Mouse (Mus musculus) liver, embryonic 14.5 days (tissue): ENCODE data around the gene Ptpra.

Experiments used
- CTCF ChIP-seq: IDR thresholded peaks from 2 replicates; pipeline ENCODE4 v1.5.1; 2016; ENCODE audit warnings: antibody characterized with exemption, low read depth, control low read depth
- EP300 ChIP-seq: IDR thresholded peaks from 2 replicates; pipeline ENCODE4 v1.6.1; 2016; ENCODE audit warnings: antibody characterized with exemption, low read depth

- TF ChIP-seq CTCF = no peak
- TF ChIP-seq EP300 = no peak
These were observed 71.8 kb downstream of the Ptpra start for GRCm38 (mm10) chr2:130521927-130522326.
